Mouse (Mus musculus): ENCODE results near the gene Gm21830. TPM values are rescaled to one million over a fixed set of nuclear protein-coding genes. Genes with fewer than 3 reads are reported as not detected.
A peak's percentile ranks its signal among the peaks of the same experiment; 100 is the strongest.

Gm21830 gene
- polyA plus RNA-seq, 1 experiment from 2014 or later: not detected

DNA sequence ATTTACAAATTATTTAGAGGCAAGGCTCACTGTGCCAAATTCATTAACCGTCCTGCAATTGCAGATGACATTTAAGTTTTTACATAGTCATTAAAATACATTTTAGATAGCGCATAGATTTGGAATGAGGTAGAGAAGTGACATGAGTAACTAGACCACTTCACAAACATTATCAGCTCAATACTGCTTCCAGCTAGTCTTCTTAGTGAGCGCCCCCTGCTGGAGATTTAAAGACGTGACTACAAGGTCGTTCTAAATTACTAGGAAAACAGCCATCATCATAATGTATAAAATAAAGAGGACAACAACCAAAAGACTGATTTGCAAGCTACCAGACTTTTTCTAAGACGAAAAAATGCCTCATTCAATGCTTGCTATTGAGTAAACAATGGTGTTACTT is 64.2 kb downstream of the Gm21830 start:
- H3K36me3 ChIP-seq: no peaks in the 10 kb centered on the region
- no peaks in the 10 kb centered on the region for H3K27me3 ChIP-seq
- peak; percentile 47; the same call in 1 of the 2 replicates for ATAC-seq (ENCODE audit: low FRiP score, low read depth)
- no peak overlapping the region for H3K4me2 ChIP-seq (replicated peaks)
- H3K27ac ChIP-seq (replicated peaks): no peak overlapping the region
- H3K4me1 ChIP-seq: no peaks in the 10 kb centered on the region
- no peak overlapping the region for H3K4me3 ChIP-seq
- no peaks in the 10 kb centered on the region for H3K9me3 ChIP-seq
- 13% methylated on average over 6 of the region's 6 CpGs for WGBS
- no peak overlapping the region for H3K9ac ChIP-seq (replicated peaks)

DNA sequence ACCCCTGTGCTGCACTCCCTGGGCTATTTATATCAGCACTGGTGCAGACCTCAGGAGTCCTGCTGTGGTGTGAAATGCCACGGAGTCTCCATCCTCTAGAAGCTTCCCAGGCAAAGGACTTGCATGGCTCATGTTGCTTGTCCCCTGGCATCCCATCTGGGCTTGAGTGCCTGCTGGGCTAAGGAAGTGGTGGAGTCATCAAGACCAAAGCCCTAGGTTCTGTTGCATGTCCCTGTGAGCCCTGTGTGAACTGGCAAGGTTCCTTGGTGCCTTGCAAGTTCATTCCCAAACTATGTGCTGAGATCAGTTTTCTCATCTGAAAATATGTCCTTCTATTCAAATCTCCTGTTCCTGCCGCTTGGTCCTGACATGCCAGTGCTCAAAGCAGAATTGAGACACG is 67.5 kb downstream of the Gm21830 start:
- H3K27ac ChIP-seq (replicated peaks): no peak overlapping the region
- peaks cover 3% of the 10 kb centered on the region; the same call in 1 of the 2 replicates for H3K4me1 ChIP-seq
- no peaks in the 10 kb centered on the region for H3K27me3 ChIP-seq
- H3K4me3 ChIP-seq: no peak overlapping the region
- ATAC-seq (ENCODE audit: low FRiP score, low read depth): no peak
- no peak overlapping the region for H3K9ac ChIP-seq (replicated peaks)
- H3K4me2 ChIP-seq (replicated peaks): no peak overlapping the region
- H3K9me3 ChIP-seq: no peaks in the 10 kb centered on the region
- 71% methylated on average over 3 of the region's 3 CpGs for WGBS
- no peaks in the 10 kb centered on the region for H3K36me3 ChIP-seq

Other genes with a start within 250 kb of the Gm21830 start
- not detected in 2 replicates for gene Gm26727, start 19.5 kb downstream of the Gm21830 start, polyA plus RNA-seq (2016; fragmentation: Nextera tagmentation; extraction: Ambion mirVana)
- gene Xirp2, start 32.3 kb downstream of the Gm21830 start, polyA plus RNA-seq (2016; fragmentation: Nextera tagmentation; extraction: Ambion mirVana): not detected in 2 replicates
- 24.3 and 25.7 TPM in 2 replicates for gene B3galt1, start 152.1 kb downstream of the Gm21830 start, polyA plus RNA-seq (2016; fragmentation: Nextera tagmentation; extraction: Ambion mirVana)

All from midbrain, embryonic 12.5 days (tissue).